Mouse (Mus musculus) cerebellum, adult 2 months (tissue): ENCODE measurements around the gene Zbtb20. TPM values are rescaled to one million over a fixed set of nuclear protein-coding genes. Genes with fewer than 3 reads are reported as not detected.

Source experiments
- DNase-seq, 2 experiments: peaks; one replicate each; pipeline ENCODE4 v3.0.0; 2021
- H3K27ac ChIP-seq: fragments of 200-500 bp; 2 replicates; pipeline ENCODE4 v1.5.1; 2012; ENCODE audit warnings: low read length, control low read depth, inconsistent platforms; ENCODE audit not compliant: insufficient read depth
- H3K27me3 ChIP-seq: fragments of 200-500 bp; 2 replicates; pipeline ENCODE4 v1.6.1; 2012; ENCODE audit warnings: inconsistent platforms, mild to moderate bottlenecking, low read length, moderate library complexity; ENCODE audit not compliant: control insufficient read depth, insufficient read depth
- H3K4me1 ChIP-seq: fragments of 200-500 bp; 2 replicates; pipeline ENCODE4 v1.6.1; 2011; ENCODE audit warnings: low read length; ENCODE audit not compliant: control insufficient read depth, insufficient read depth
- H3K4me3 ChIP-seq: fragments of 200-500 bp; replicated peaks from 2 replicates; pipeline ENCODE3; 2011; ENCODE audit warnings: mild to moderate bottlenecking, low read depth, low read length, control low read depth; ENCODE audit not compliant: insufficient read depth
- CTCF ChIP-seq: fragments of 200-500 bp; IDR thresholded peaks from 2 replicates; pipeline ENCODE4 v1.5.1; 2011; ENCODE audit warnings: low read depth, mild to moderate bottlenecking, control low read depth, low read length, moderate library complexity, borderline replicate concordance; ENCODE audit not compliant: insufficient read depth
- POLR2A ChIP-seq: fragments of 200-500 bp; IDR thresholded peaks from 2 replicates; pipeline ENCODE4 v1.6.1; 2011; ENCODE audit warnings: low read length, control low read depth, borderline replicate concordance; ENCODE audit not compliant: insufficient read depth
- WGBS: fragments of 180-500 bp; shearing (Covaris S2); methylation state at CpG from one replicate; pipeline ENCODE4 v1.1.7; 2018; 5-methylcytosine and 5-hydroxymethylcytosine counted together
- polyA plus RNA-seq: library from polyadenylated mRNA; depleted of rRNA; stranded (reverse); fragments of >200 nt; gene quantifications from 2 replicates; pipeline ENCODE4 v1.2.3, GENCODE M21; 2012

Gene Zbtb20
- polyA plus RNA-seq, 1 experiment: 25.2 TPM

- DNase-seq: no peak
- Histone ChIP-seq H3K27me3 (no peaks in the 10 kb centered on the region), H3K27ac (no peak overlapping the region), H3K4me1 (peaks cover 2% of the 10 kb centered on the region; the same call in 1 of the 2 replicates), H3K4me3 (no peak overlapping the region)
- no peak for TF ChIP-seq CTCF
- TF ChIP-seq POLR2A: no peak
- 90% methylated on average over 5 of the region's 5 CpGs for WGBS
Measured at GRCm38 (mm10) chr16:43297953-43298596, 422.4 kb downstream of the Zbtb20 start.

- DNase-seq: no peak
- Histone ChIP-seq H3K27me3 (no peaks in the 10 kb centered on the region), H3K4me1 (peaks cover 11% of the 10 kb centered on the region; the same call in 1 of the 2 replicates), H3K27ac (no peak overlapping the region), H3K4me3 (no peak overlapping the region)
- WGBS: 90% methylated on average over 3 of the region's 3 CpGs
- no peak for TF ChIP-seq CTCF
- TF ChIP-seq POLR2A: no peak
Measured at GRCm38 (mm10) chr16:43300420-43300819, 424.7 kb downstream of the Zbtb20 start.

GRCm38 (mm10) chr16:43302171-43302570, 426.5 kb downstream of the Zbtb20 start:
- peaks cover 11% of the 10 kb centered on the region; the same call in 1 of the 2 replicates for H3K4me1 ChIP-seq
- H3K4me3 ChIP-seq: no peak overlapping the region
- H3K27me3 ChIP-seq: no peaks in the 10 kb centered on the region
- H3K27ac ChIP-seq: no peak overlapping the region
- no peak for DNase-seq
- WGBS: 86% methylated on average over 2 of the region's 2 CpGs
- TF ChIP-seq POLR2A (no peak), CTCF (no peak)

GRCm38 (mm10) chr16:43303245-43304197, 427.8 kb downstream of the Zbtb20 start:
- Histone ChIP-seq H3K4me1 (peaks cover 11% of the 10 kb centered on the region; the same call in 1 of the 2 replicates), H3K4me3 (no peak overlapping the region), H3K27me3 (no peaks in the 10 kb centered on the region), H3K27ac (peak overlapping the region; percentile 68; the same call in 1 of the 2 replicates)
- peak; percentile 56 to 83 for DNase-seq
- no peak for TF ChIP-seq POLR2A
- TF ChIP-seq CTCF: no peak; the same call in 1 of the 2 replicates
- WGBS: 47% methylated on average over 9 of the region's 9 CpGs

- no peaks in the 10 kb centered on the region for H3K27me3 ChIP-seq
- DNase-seq: no peak
- TF ChIP-seq CTCF: no peak
- TF ChIP-seq POLR2A: no peak
- WGBS: 69% methylated on average over 4 of the region's 4 CpGs
- no peaks in the 10 kb centered on the region for H3K4me1 ChIP-seq
- H3K4me3 ChIP-seq: no peak overlapping the region
- H3K27ac ChIP-seq: no peak overlapping the region
Measured at GRCm38 (mm10) chr16:43309968-43310431, 434.3 kb downstream of the Zbtb20 start.

GRCm38 (mm10) chr16:43324009-43324408, 448.3 kb downstream of the Zbtb20 start:
- Histone ChIP-seq H3K4me1 (no peaks in the 10 kb centered on the region), H3K27me3 (no peaks in the 10 kb centered on the region), H3K4me3 (no peak overlapping the region), H3K27ac (no peak overlapping the region)
- no peak for DNase-seq
- WGBS: 50% methylated on average over 3 of the region's 3 CpGs
- TF ChIP-seq POLR2A (no peak), CTCF (no peak)

GRCm38 (mm10) chr16:43328221-43328620, 452.5 kb downstream of the Zbtb20 start:
- no peak overlapping the region for H3K4me3 ChIP-seq
- H3K27me3 ChIP-seq: no peaks in the 10 kb centered on the region
- H3K4me1 ChIP-seq: no peaks in the 10 kb centered on the region
- no peak overlapping the region for H3K27ac ChIP-seq
- 94% methylated on average over 1 of the region's 1 CpGs for WGBS
- TF ChIP-seq CTCF: no peak
- TF ChIP-seq POLR2A: no peak
- no peak for DNase-seq
